Mouse (Mus musculus) stomach, postnatal 0 days (tissue): ENCODE results near the gene Ypel3. TPM values are rescaled to one million over a fixed set of nuclear protein-coding genes. Genes with fewer than 3 reads are reported as not detected.

Experiments used
- ATAC-seq: fragments of 200-750 bp; cut with Nextera tagmentation; 2 replicates; pipeline ENCODE4 v1.8.0; 2017; ENCODE audit not compliant: low FRiP score, low TSS enrichment
- DNase-seq: peaks from one replicate; pipeline ENCODE4 v3.0.0-alpha.2; 2016; ENCODE audit warnings: low spot score
- H3K27ac ChIP-seq: fragments of 300-500 bp; sonication (generic); replicated peaks from 2 replicates; pipeline ENCODE4 v1.5.1; 2014; ENCODE audit warnings: mild to moderate bottlenecking, control low read depth
- H3K27me3 ChIP-seq: fragments of 300-500 bp; sonication (generic); 2 replicates; pipeline ENCODE4 v1.6.1; 2014; ENCODE audit warnings: low read length; ENCODE audit not compliant: control insufficient read depth, insufficient read depth
- H3K36me3 ChIP-seq: fragments of 300-500 bp; sonication (generic); 2 replicates; pipeline ENCODE4 v1.6.1; 2014; ENCODE audit warnings: low read length, mixed read lengths; ENCODE audit not compliant: control insufficient read depth, insufficient read depth
- H3K4me1 ChIP-seq: fragments of 300-500 bp; sonication (generic); replicated peaks from 2 replicates; pipeline ENCODE4 v1.6.1; 2014; ENCODE audit warnings: antibody characterized with exemption; ENCODE audit not compliant: control insufficient read depth, insufficient read depth
- H3K4me2 ChIP-seq: fragments of 300-500 bp; sonication (generic); replicated peaks from 2 replicates; pipeline ENCODE4 v1.6.1; 2014; ENCODE audit warnings: low read depth, mild to moderate bottlenecking, control low read depth, moderate library complexity
- H3K4me3 ChIP-seq: fragments of 300-500 bp; sonication (generic); 2 replicates; pipeline ENCODE4 v1.5.1; 2014; ENCODE audit warnings: low read depth, low read length, control low read depth
- H3K9ac ChIP-seq: fragments of 300-500 bp; sonication (generic); 2 replicates; pipeline ENCODE4 v1.6.1; 2014; ENCODE audit warnings: mild to moderate bottlenecking, low read length, control low read depth, mixed read lengths
- H3K9me3 ChIP-seq: fragments of 300-500 bp; sonication (generic); 2 replicates; pipeline ENCODE4 v1.6.1; 2016; ENCODE audit warnings: low read length; ENCODE audit not compliant: control insufficient read depth
- CTCF ChIP-seq: IDR thresholded peaks from 2 replicates; pipeline ENCODE4 v1.5.1; 2016; ENCODE audit warnings: antibody characterized with exemption, low read depth, mild to moderate bottlenecking, moderate library complexity
- EP300 ChIP-seq: optimal IDR thresholded peaks from 2 replicates; pipeline ENCODE3; 2016; ENCODE audit warnings: antibody characterized with exemption
- WGBS: fragments of 180-500 bp; shearing (Covaris S2); extraction: QIAGEN DNeasy Blood & Tissue Kit; methylation state at CpG from one replicate; pipeline ENCODE4 v1.1.7; 2014; 5-methylcytosine and 5-hydroxymethylcytosine counted together
- polyA plus RNA-seq: library from polyadenylated mRNA; unstranded; fragments of >200 nt; fragmentation: Nextera tagmentation; extraction: Ambion mirVana; gene quantifications from 2 replicates; pipeline ENCODE4 v1.2.1, GENCODE M21; 2015

Gene Ypel3
- polyA plus RNA-seq, 1 experiment from 2014 or later: 86.0 TPM

DNA sequence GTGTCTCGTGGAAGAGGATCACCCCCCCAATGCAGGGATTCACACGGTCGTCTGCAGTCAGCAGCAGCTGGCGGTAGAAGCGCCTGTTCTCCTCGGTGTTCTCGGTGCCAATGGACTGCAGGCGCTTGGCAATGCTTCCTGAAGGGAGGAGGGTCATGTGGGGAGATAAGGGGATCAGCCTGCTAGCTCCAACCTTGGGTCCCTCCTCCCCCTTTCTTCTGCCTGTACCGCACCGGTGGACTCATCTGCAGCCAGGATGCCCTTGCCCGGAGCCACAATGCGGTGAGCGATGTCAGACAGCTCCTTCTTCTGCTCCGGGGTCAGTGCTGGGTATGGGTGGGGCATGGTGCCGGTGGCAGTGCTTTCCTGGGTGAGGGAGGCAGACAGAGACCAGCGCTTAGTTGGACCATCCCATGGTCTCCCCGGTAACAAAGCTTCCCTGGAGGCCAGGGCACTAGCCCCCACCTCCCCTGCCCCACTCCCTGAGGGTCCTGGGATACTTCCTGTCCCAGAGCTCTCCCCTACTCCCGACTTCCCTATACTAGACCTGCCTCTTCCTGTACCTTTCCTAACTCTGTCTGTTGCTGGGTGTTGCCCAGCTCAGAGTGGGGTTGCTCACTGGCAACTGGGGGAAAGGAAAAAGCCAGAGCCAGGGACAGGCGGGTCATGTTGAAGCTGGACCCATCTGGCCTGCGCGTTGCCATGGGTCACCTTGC lies 20.8 kb downstream of the Ypel3 start, which contains the start of gene Fam57b:
Fam57b (plus strand) TSS at position 258 of the 716 bp plus-strand sequence.
- no peaks in the 10 kb centered on the region; the same call in 1 of the 2 replicates for H3K4me1 ChIP-seq
- TF ChIP-seq CTCF (no peak), EP300 (no peak)
- peak within 1 kb of the TSS; percentile 93 for H3K27ac ChIP-seq
- H3K4me2 ChIP-seq: peak within 1 kb of the TSS; percentile 83
- no peaks in the 10 kb centered on the region for H3K27me3 ChIP-seq
- WGBS: 17% methylated on average over 21 of the region's 21 CpGs
- DNase-seq (peak; percentile 62), ATAC-seq (peak; percentile 46)
- peak within 1 kb of the TSS; percentile 80 for H3K4me3 ChIP-seq
- peaks cover 16% of the 10 kb centered on the region; the same call in 1 of the 2 replicates for H3K36me3 ChIP-seq
- peak within 1 kb of the TSS; percentile 83 for H3K9ac ChIP-seq
- no peaks in the 10 kb centered on the region for H3K9me3 ChIP-seq

DNA sequence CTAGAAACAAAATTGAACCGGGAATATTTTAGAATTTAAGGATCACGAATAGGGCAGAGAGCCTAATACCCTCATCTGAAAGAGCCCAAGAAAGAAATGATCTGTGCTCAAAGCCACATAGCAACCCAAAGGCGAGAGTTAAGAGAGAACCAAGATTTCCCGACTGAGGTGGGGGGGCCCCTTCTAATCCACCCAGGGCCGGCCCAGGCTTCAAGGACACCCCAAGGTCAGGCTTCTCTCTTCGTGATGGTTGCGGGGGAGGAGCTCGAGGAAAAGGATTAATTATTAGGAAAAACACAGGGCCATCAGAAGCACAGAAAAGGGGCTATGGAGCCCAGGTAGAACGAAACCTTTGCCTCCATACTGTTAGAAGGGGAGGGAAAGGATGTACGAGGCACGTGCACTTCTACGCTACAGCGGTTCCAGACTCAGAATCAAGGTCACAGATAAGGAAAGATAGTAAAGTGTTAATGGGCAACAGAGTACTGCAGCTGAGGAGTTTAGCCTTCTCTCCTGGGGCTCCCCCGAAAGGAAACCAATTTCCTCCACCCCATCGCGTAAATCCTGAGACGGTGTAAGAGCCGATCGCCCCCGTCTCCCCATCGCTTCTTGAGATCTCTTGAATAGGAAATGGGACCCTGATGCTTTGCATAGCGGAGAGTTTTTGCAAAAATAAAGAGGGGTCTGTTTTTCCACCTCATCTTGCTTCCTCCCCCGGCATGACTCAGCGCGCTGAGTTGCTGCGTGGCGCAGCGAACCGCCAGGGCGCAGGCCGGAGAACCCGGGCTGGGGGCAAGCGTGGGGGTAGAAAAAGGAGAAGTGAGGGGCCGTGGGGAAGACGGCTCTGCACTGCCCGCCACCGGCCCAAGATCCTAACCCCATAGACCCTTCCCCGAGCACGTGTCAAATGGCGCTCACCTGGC lies 21.6 kb downstream of the Ypel3 start:
- Histone ChIP-seq H3K27ac (peak overlapping the region; percentile 93), H3K4me1 (no peaks in the 10 kb centered on the region; the same call in 1 of the 2 replicates), H3K36me3 (peaks cover 16% of the 10 kb centered on the region; the same call in 1 of the 2 replicates), H3K9ac (peak overlapping the region; percentile 83), H3K27me3 (no peaks in the 10 kb centered on the region), H3K4me2 (peak overlapping the region; percentile 83), H3K9me3 (no peaks in the 10 kb centered on the region), H3K4me3 (peak overlapping the region; percentile 80)
- ATAC-seq: no peak
- WGBS: 1% methylated on average over 40 of the region's 40 CpGs
- TF ChIP-seq CTCF (no peak), EP300 (no peak)
- DNase-seq: no peak

DNA sequence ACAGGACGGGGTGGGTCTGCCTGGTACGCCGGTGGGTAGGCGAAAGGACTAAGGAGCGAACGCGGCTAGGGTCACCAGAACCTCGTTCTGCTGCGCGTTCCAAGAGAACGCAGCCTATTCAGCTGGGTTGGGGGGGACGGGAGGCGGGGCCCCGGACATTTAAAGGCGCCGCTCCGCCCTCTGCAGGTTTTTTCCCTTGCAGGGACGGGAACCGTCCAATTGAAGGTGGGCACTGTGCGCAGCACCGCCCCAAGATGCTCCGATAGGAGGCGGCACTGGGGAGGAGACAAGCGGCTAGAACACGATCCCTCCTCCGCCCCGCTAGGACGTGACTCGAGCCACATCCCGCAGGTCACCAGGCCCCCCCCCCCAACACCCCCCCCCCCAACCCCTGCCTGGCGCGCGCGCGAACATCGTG lies 22.3 kb downstream of the Ypel3 start:
- H3K27ac ChIP-seq: peak overlapping the region; percentile 96
- WGBS: 0% methylated on average over 29 of the region's 36 CpGs
- peak; percentile 94 for ATAC-seq

DNA sequence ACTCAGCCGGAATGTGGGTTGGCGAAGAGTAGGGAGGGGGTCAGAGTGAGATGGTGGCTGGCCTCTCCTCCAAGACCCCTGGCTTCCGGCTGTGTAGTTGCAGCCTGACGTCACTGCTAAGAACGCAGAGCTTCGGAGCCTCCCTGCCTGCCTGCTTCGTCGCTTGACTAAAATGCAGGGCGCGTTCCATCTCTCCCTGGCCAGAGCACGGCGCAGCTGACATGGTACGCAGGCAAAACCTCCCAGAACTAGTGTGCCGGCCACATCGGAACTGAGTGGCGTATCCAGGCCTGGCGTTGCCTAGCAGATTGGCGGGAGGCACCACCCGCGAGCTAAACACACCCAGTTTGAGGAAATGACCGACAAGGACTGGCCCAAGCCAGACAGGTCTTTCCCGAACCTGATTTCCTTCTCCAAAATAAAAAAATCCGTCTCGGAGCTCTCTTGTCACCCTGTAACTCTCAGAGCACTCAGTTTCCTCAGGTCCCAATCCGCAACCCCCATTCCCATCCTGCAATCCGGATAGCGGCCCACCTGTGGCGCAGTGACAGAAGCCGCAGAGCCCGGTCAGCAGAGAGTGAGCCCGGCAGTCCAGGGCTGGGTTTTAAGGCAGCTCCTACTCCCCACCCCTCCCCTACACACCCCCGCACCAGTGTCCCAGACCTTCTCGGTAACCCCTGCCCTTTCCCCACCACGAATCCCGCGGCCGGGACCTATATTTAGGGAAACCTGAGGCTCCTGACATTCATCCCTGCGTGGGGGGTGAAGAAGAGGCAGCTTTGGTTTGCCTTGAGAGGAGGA lies 22.9 kb downstream of the Ypel3 start:
- peak; percentile 85 for ATAC-seq
- no peak for DNase-seq

More for the DNA sequence above, 22.3 kb downstream of the Ypel3 start:
- peak overlapping the region; percentile 83 for H3K4me2 ChIP-seq
- H3K9me3 ChIP-seq: no peaks in the 10 kb centered on the region
- H3K27me3 ChIP-seq: no peaks in the 10 kb centered on the region
- H3K36me3 ChIP-seq: peaks cover 16% of the 10 kb centered on the region; the same call in 1 of the 2 replicates
- H3K9ac ChIP-seq: peak overlapping the region; percentile 83
- peak overlapping the region; percentile 80 for H3K4me3 ChIP-seq
- peak; percentile 97 for DNase-seq
- no peaks in the 10 kb centered on the region; the same call in 1 of the 2 replicates for H3K4me1 ChIP-seq
- TF ChIP-seq EP300 (no peak), CTCF (peak; percentile 68)

More for the DNA sequence above, 22.9 kb downstream of the Ypel3 start:
- Histone ChIP-seq H3K9ac (peak overlapping the region; percentile 76), H3K9me3 (no peaks in the 10 kb centered on the region), H3K36me3 (peaks cover 14% of the 10 kb centered on the region; the same call in 1 of the 2 replicates), H3K4me1 (no peaks in the 10 kb centered on the region; the same call in 1 of the 2 replicates), H3K27me3 (no peaks in the 10 kb centered on the region), H3K4me2 (peak overlapping the region; percentile 68), H3K27ac (peak overlapping the region; percentile 96), H3K4me3 (peak overlapping the region; percentile 80)
- peak; percentile 46 for TF ChIP-seq CTCF
- no peak for TF ChIP-seq EP300
- WGBS: 3% methylated on average over 34 of the region's 38 CpGs
